Mouse (Mus musculus) midbrain, embryonic 16.5 days (tissue): ENCODE results near the gene C130032M10Rik. TPM values are rescaled to one million over a fixed set of nuclear protein-coding genes. Genes with fewer than 3 reads are reported as not detected.

Source experiments
- ATAC-seq: fragments of 200-750 bp; cut with Nextera tagmentation; 2 replicates; pipeline ENCODE4 v1.8.0; 2017; ENCODE audit warnings: moderate TSS enrichment
- H3K27ac ChIP-seq: fragments of 300-500 bp; sonication (generic); 2 replicates; pipeline ENCODE4 v1.5.1; 2014; ENCODE audit warnings: mild to moderate bottlenecking, low read length, mixed read lengths
- H3K27me3 ChIP-seq: fragments of 300-500 bp; sonication (generic); 2 replicates; pipeline ENCODE4 v1.6.1; 2014; ENCODE audit warnings: low read depth, low read length, mixed read lengths; ENCODE audit not compliant: control insufficient read depth, insufficient read depth
- H3K36me3 ChIP-seq: fragments of 300-500 bp; sonication (generic); 2 replicates; pipeline ENCODE4 v1.6.1; 2014; ENCODE audit warnings: mild to moderate bottlenecking, low read length, moderate library complexity, mixed read lengths; ENCODE audit not compliant: control insufficient read depth, insufficient read depth
- H3K4me1 ChIP-seq: fragments of 300-500 bp; sonication (generic); 2 replicates; pipeline ENCODE4 v1.6.1; 2014; ENCODE audit warnings: mild to moderate bottlenecking, low read length, mixed read lengths; ENCODE audit not compliant: control insufficient read depth, insufficient read depth
- H3K4me2 ChIP-seq: fragments of 300-500 bp; sonication (generic); 2 replicates; pipeline ENCODE4 v1.6.1; 2014; ENCODE audit warnings: mild to moderate bottlenecking, low read length, mixed read lengths
- H3K4me3 ChIP-seq: fragments of 300-500 bp; sonication (generic); 2 replicates; pipeline ENCODE4 v1.5.1; 2014; ENCODE audit warnings: low read depth, mild to moderate bottlenecking, low read length, moderate library complexity, mixed read lengths
- H3K9ac ChIP-seq: fragments of 300-500 bp; sonication (generic); 2 replicates; pipeline ENCODE4 v1.6.1; 2014; ENCODE audit warnings: low read depth, low read length, mixed read lengths
- H3K9me3 ChIP-seq: fragments of 300-500 bp; sonication (generic); replicated peaks from 2 replicates; pipeline ENCODE4 v1.6.1; 2014; ENCODE audit warnings: mild to moderate bottlenecking, low read length, mixed read lengths; ENCODE audit not compliant: control insufficient read depth, poor library complexity, severe bottlenecking
- WGBS: fragments of 180-500 bp; shearing (Covaris S2); extraction: QIAGEN DNeasy Blood & Tissue Kit; methylation state at CpG from one replicate; pipeline ENCODE4 v1.1.7; 2014; 5-methylcytosine and 5-hydroxymethylcytosine counted together
- polyA plus RNA-seq: library from polyadenylated mRNA; unstranded; fragments of >200 nt; fragmentation: Nextera tagmentation; extraction: Ambion mirVana; gene quantifications from 2 replicates; pipeline ENCODE4 v1.2.1, GENCODE M21; 2015

The C130032M10Rik gene
- polyA plus RNA-seq: not detected in 2 replicates

DNA sequence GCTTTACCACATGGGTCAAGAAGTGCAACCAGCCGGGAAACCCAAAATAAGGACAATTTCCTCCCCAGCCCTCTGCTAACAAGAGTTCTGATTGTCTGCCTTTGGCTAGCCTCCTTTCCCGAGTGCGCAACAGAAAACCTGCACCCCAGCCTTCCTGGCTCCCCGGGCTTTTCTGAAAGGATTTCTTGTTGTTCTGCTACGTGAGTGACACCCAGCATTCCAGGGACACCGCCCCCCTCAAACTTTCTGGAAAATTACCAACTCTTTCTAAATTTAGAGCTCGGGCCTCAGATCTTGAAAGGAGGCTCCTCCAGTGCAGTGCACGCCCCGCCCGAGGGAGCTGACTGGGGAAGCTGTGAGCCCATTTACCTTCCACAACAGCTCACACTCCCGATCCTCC, at the start of gene C130032M10Rik:
Gene C130032M10Rik, plus strand, starts transcription at position 334 of the 400 bp plus-strand sequence.
- Histone ChIP-seq H3K27me3 (no peaks in the 10 kb centered on the region), H3K27ac (no peak within 1 kb of the TSS), H3K4me2 (no peak within 1 kb of the TSS), H3K9me3 (no peaks in the 10 kb centered on the region; the same call in 1 of the 2 replicates), H3K36me3 (peaks cover 9% of the 10 kb centered on the region), H3K4me3 (no peak within 1 kb of the TSS), H3K4me1 (no peaks in the 10 kb centered on the region), H3K9ac (no peak within 1 kb of the TSS)
- no peak for ATAC-seq
- 82% methylated on average over 11 of the region's 11 CpGs for WGBS

DNA sequence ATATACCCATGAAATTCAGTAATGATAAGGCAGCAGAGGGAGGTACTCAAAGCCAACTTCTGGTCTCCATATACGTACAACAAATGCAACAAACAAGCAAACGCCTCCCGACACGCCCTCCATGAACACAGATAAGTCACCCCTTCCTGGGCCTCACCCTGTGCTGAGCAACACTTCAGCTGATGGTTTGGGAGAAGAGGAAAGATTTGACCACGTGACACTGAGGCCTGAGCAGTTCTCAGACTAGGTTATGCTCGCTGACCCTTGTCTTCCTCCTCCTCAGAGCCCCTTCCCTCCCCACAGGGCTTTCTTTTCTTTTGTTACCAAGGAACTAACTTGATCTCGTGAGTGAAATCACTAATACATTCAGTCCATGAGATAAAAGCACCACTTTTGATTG, 48.6 kb upstream of the C130032M10Rik start:
- Histone ChIP-seq H3K27me3 (no peaks in the 10 kb centered on the region), H3K4me2 (no peak overlapping the region), H3K9ac (no peak overlapping the region), H3K4me3 (no peak overlapping the region), H3K9me3 (no peaks in the 10 kb centered on the region), H3K4me1 (no peaks in the 10 kb centered on the region), H3K27ac (no peak overlapping the region), H3K36me3 (peaks cover 6% of the 10 kb centered on the region)
- no peak for ATAC-seq
- 61% methylated on average over 7 of the region's 7 CpGs for WGBS

- Histone ChIP-seq H3K4me3 (no peak overlapping the region), H3K27me3 (no peaks in the 10 kb centered on the region), H3K4me2 (no peak overlapping the region), H3K9ac (no peak overlapping the region), H3K27ac (no peak overlapping the region), H3K4me1 (no peaks in the 10 kb centered on the region), H3K9me3 (no peaks in the 10 kb centered on the region), H3K36me3 (peaks cover 6% of the 10 kb centered on the region)
- WGBS: 88% methylated on average over 5 of the region's 5 CpGs
- no peak for ATAC-seq
Observed at GRCm38 (mm10) chr9:114468217-114468616, 47.3 kb upstream of the C130032M10Rik start.

DNA sequence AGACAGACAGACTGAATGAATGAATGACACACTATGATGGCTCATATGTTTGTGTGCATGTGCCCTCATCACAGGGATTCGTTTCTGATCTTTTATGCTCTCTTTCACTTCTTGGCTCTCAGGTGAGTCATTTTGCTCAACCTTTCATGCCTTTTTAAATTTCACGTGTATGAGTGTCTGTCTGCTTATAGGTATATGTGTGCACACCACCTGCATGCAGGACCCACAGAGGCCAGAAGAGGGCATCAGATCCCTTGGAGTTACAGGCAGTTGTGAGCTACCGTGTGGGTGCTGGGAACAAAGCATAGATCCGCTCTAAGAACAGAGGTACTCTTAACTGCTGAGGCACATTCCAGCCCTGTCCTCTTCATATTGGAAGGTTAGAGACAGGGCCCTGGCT, 46.8 kb upstream of the C130032M10Rik start:
- Histone ChIP-seq H3K4me1 (no peaks in the 10 kb centered on the region), H3K4me3 (no peak overlapping the region), H3K27me3 (no peaks in the 10 kb centered on the region), H3K27ac (no peak overlapping the region), H3K9me3 (no peaks in the 10 kb centered on the region), H3K4me2 (no peak overlapping the region), H3K9ac (no peak overlapping the region), H3K36me3 (peaks cover 6% of the 10 kb centered on the region)
- 96% methylated on average over 4 of the region's 4 CpGs for WGBS
- ATAC-seq: no peak

DNA sequence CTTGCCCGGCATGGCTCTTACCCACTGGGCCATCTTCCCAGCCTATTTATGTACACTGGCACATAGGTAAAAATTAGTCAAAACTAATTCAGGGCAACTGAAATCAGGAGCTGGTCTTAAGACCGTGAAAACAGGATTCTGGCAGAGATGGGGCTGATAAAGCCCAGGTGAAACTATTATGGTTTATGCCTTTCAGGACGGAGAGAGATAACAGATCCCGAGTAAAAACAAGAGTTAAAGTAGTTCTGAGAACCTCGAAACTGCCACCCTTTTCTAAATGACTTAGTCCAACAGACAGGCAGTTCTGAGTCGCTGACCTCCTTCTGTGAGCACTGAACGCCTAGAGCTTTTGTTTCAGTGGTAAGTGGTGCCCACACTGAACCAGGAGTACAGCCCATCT, 43.6 kb upstream of the C130032M10Rik start:
- no peak overlapping the region for H3K27ac ChIP-seq
- no peaks in the 10 kb centered on the region for H3K36me3 ChIP-seq
- H3K4me2 ChIP-seq: no peak overlapping the region
- WGBS: 83% methylated on average over 7 of the region's 7 CpGs
- no peak overlapping the region for H3K9ac ChIP-seq
- ATAC-seq: no peak
- H3K4me1 ChIP-seq: no peaks in the 10 kb centered on the region
- no peaks in the 10 kb centered on the region for H3K9me3 ChIP-seq
- H3K27me3 ChIP-seq: no peaks in the 10 kb centered on the region
- H3K4me3 ChIP-seq: no peak overlapping the region

DNA sequence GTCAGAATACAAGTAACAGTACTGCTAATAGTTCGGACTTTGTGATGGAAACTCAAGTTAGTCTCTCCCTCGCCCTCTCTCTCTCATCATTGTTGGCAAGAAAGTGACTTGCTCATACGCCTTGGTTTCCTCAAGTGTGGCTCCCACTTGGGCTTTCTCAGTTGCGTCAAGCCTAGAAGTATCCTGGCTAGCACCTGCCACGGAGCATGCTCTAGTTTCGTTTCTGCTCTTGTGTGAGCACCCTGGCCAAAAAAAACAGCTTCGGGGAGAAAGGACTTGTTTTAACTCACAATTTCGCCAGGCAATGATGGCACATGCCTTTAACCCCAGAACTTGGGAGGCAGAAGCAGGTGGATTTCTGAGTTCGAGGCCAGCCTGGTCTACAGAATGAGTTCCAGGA, 38.5 kb upstream of the C130032M10Rik start:
- Histone ChIP-seq H3K27ac (no peak overlapping the region), H3K4me1 (no peaks in the 10 kb centered on the region), H3K4me2 (no peak overlapping the region), H3K36me3 (no peaks in the 10 kb centered on the region), H3K9ac (no peak overlapping the region), H3K4me3 (no peak overlapping the region), H3K9me3 (no peaks in the 10 kb centered on the region), H3K27me3 (no peaks in the 10 kb centered on the region)
- 96% methylated on average over 9 of the region's 9 CpGs for WGBS
- ATAC-seq: no peak

DNA sequence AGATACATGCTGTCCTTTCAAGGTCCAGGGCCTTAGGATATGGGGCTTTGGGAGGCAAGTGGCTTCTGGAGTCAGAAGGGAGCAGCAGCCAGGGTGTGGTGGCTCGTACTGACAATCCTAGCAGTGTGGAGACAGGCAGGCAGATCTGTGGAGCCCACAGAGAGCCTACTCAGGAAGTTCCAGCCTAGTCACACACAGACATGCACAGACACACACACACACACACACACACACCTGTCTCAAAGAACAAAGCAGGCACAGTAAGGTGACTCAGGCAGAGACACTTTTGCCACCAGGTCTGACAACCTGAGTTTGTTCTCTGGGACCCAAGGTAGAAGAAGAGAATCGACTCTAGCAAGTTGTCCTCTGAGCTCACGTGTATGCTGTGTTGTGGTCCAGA, 34.6 kb upstream of the C130032M10Rik start:
- no peaks in the 10 kb centered on the region for H3K36me3 ChIP-seq
- H3K4me1 ChIP-seq: no peaks in the 10 kb centered on the region
- no peak overlapping the region for H3K27ac ChIP-seq
- no peak overlapping the region for H3K4me3 ChIP-seq
- 77% methylated on average over 3 of the region's 3 CpGs for WGBS
- ATAC-seq: no peak
- H3K27me3 ChIP-seq: no peaks in the 10 kb centered on the region
- H3K4me2 ChIP-seq: no peak overlapping the region
- no peak overlapping the region for H3K9ac ChIP-seq
- H3K9me3 ChIP-seq: no peaks in the 10 kb centered on the region

GRCm38 (mm10) chr9:114484771-114485170, 30.7 kb upstream of the C130032M10Rik start:
- H3K4me2 ChIP-seq: no peak overlapping the region
- H3K9ac ChIP-seq: no peak overlapping the region
- H3K4me3 ChIP-seq: no peak overlapping the region
- no peaks in the 10 kb centered on the region for H3K9me3 ChIP-seq
- H3K36me3 ChIP-seq: no peaks in the 10 kb centered on the region
- no peaks in the 10 kb centered on the region for H3K4me1 ChIP-seq
- no peak for ATAC-seq
- 83% methylated on average over 5 of the region's 5 CpGs for WGBS
- no peak overlapping the region for H3K27ac ChIP-seq
- no peaks in the 10 kb centered on the region for H3K27me3 ChIP-seq

DNA sequence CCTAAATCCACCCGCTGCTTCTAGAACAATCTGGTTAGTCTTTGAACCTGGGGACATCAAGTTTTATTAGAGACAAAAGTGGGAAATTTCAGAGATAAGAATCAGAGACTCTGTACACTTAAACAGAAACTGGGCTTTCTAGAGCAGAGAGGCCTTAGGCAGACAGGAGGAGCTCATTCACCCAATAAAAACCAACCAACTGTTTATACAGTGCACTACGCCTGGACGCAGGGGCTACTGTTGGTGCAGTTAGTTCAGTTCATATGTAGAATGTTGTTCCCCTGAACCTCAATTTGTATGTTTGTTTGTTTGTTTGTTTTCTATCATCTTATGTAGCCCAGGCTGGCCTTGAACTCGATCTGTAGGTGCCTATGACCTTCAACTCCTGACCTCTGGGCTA, 28.7 kb upstream of the C130032M10Rik start:
- Histone ChIP-seq H3K36me3 (no peaks in the 10 kb centered on the region), H3K4me3 (no peak overlapping the region), H3K9me3 (no peaks in the 10 kb centered on the region), H3K4me1 (no peaks in the 10 kb centered on the region), H3K9ac (no peak overlapping the region), H3K27me3 (no peaks in the 10 kb centered on the region), H3K4me2 (no peak overlapping the region), H3K27ac (no peak overlapping the region)
- 83% methylated on average over 4 of the region's 4 CpGs for WGBS
- ATAC-seq: no peak
